Mouse (Mus musculus): ENCODE data around the gene Otulinl. TPM values are rescaled to one million over a fixed set of nuclear protein-coding genes. Genes with fewer than 3 reads are reported as not detected.

Gene Otulinl
- polyA plus RNA-seq, 1 experiment from 2014 or later: 3.5 TPM

- H3K27ac ChIP-seq (ENCODE audit: low read depth, low read length): no peak overlapping the region
- peaks cover 2% of the 10 kb centered on the region; the same call in 1 of the 2 replicates for H3K27me3 ChIP-seq (ENCODE audit: control insufficient read depth, insufficient read depth, low read length)
- no peak for ATAC-seq (replicated peaks; ENCODE audit: insufficient number of reproducible peaks, low FRiP score, low TSS enrichment)
- no peaks in the 10 kb centered on the region for H3K9me3 ChIP-seq (replicated peaks; ENCODE audit: control insufficient read depth, low read length)
- no peak overlapping the region for H3K9ac ChIP-seq (ENCODE audit: low read depth, low read length)
- no peak overlapping the region for H3K4me2 ChIP-seq
- 84% methylated on average over 7 of the region's 7 CpGs for WGBS (ENCODE audit: insufficient replicate concordance)
- H3K4me1 ChIP-seq (ENCODE audit: control insufficient read depth, insufficient read depth, low read length): no peaks in the 10 kb centered on the region
- no peak overlapping the region for H3K4me3 ChIP-seq (ENCODE audit: low read depth, low read length)
- no peaks in the 10 kb centered on the region for H3K36me3 ChIP-seq (ENCODE audit: control insufficient read depth, insufficient read depth, low read length)
These were observed 6.3 kb downstream of the Otulinl start for GRCm38 (mm10) chr15:27675122-27675521.

- no peaks in the 10 kb centered on the region for H3K4me1 ChIP-seq (ENCODE audit: control insufficient read depth, insufficient read depth, low read length)
- H3K4me3 ChIP-seq (ENCODE audit: low read depth, low read length): no peak overlapping the region
- ATAC-seq (replicated peaks; ENCODE audit: insufficient number of reproducible peaks, low FRiP score, low TSS enrichment): no peak
- no peak overlapping the region for H3K4me2 ChIP-seq
- H3K27me3 ChIP-seq (ENCODE audit: control insufficient read depth, insufficient read depth, low read length): no peaks in the 10 kb centered on the region
- no peak overlapping the region for H3K9ac ChIP-seq (ENCODE audit: low read depth, low read length)
- no peaks in the 10 kb centered on the region for H3K36me3 ChIP-seq (ENCODE audit: control insufficient read depth, insufficient read depth, low read length)
- no peak overlapping the region for H3K27ac ChIP-seq (ENCODE audit: low read depth, low read length)
- 72% methylated on average over 6 of the region's 6 CpGs for WGBS (ENCODE audit: insufficient replicate concordance)
- H3K9me3 ChIP-seq (replicated peaks; ENCODE audit: control insufficient read depth, low read length): no peaks in the 10 kb centered on the region
These were observed 7.3 kb downstream of the Otulinl start for GRCm38 (mm10) chr15:27674041-27674440.

DNA sequence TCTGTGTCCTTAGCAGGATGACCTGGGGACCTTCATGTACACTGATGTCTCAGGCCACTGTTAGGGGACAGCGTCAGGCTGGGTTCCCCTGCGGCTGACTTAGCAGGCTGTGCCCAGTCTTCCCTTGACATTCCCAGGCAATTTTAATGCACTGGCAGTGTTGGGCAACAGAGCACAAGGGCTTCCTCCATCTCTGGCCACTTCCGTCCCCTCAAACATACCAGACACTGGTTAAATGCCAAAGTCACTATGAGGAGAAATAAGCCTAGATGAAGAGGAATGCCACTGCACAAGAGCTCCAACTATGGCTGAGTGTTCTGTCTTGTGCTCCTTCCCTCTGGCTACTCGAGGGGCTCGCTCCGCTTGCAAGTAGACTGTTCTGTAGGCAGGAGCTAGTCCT lies 8.2 kb downstream of the Otulinl start:
- no peak overlapping the region for H3K4me3 ChIP-seq (ENCODE audit: low read depth, low read length)
- no peaks in the 10 kb centered on the region for H3K9me3 ChIP-seq (replicated peaks; ENCODE audit: control insufficient read depth, low read length)
- H3K9ac ChIP-seq (ENCODE audit: low read depth, low read length): no peak overlapping the region
- H3K4me2 ChIP-seq: no peak overlapping the region
- H3K27ac ChIP-seq (ENCODE audit: low read depth, low read length): no peak overlapping the region
- no peaks in the 10 kb centered on the region for H3K36me3 ChIP-seq (ENCODE audit: control insufficient read depth, insufficient read depth, low read length)
- no peak for ATAC-seq (replicated peaks; ENCODE audit: insufficient number of reproducible peaks, low FRiP score, low TSS enrichment)
- no peaks in the 10 kb centered on the region for H3K27me3 ChIP-seq (ENCODE audit: control insufficient read depth, insufficient read depth, low read length)
- 86% methylated on average over 6 of the region's 6 CpGs for WGBS (ENCODE audit: insufficient replicate concordance)
- H3K4me1 ChIP-seq (ENCODE audit: control insufficient read depth, insufficient read depth, low read length): no peaks in the 10 kb centered on the region

GRCm38 (mm10) chr15:27672259-27672658 lies 9.1 kb downstream of the Otulinl start:
- H3K36me3 ChIP-seq (ENCODE audit: control insufficient read depth, insufficient read depth, low read length): no peaks in the 10 kb centered on the region
- no peaks in the 10 kb centered on the region for H3K27me3 ChIP-seq (ENCODE audit: control insufficient read depth, insufficient read depth, low read length)
- no peak for ATAC-seq (replicated peaks; ENCODE audit: insufficient number of reproducible peaks, low FRiP score, low TSS enrichment)
- H3K4me2 ChIP-seq: no peak overlapping the region
- H3K9ac ChIP-seq (ENCODE audit: low read depth, low read length): no peak overlapping the region
- 77% methylated on average over 8 of the region's 8 CpGs for WGBS (ENCODE audit: insufficient replicate concordance)
- no peak overlapping the region for H3K27ac ChIP-seq (ENCODE audit: low read depth, low read length)
- H3K4me1 ChIP-seq (ENCODE audit: control insufficient read depth, insufficient read depth, low read length): no peaks in the 10 kb centered on the region
- no peaks in the 10 kb centered on the region for H3K9me3 ChIP-seq (replicated peaks; ENCODE audit: control insufficient read depth, low read length)
- no peak overlapping the region for H3K4me3 ChIP-seq (ENCODE audit: low read depth, low read length)

- H3K4me3 ChIP-seq (ENCODE audit: low read depth, low read length): no peak overlapping the region
- ATAC-seq (replicated peaks; ENCODE audit: insufficient number of reproducible peaks, low FRiP score, low TSS enrichment): no peak
- no peaks in the 10 kb centered on the region for H3K27me3 ChIP-seq (ENCODE audit: control insufficient read depth, insufficient read depth, low read length)
- H3K9me3 ChIP-seq (replicated peaks; ENCODE audit: control insufficient read depth, low read length): no peaks in the 10 kb centered on the region
- 78% methylated on average over 10 of the region's 10 CpGs for WGBS (ENCODE audit: insufficient replicate concordance)
- H3K4me1 ChIP-seq (ENCODE audit: control insufficient read depth, insufficient read depth, low read length): no peaks in the 10 kb centered on the region
- no peak overlapping the region for H3K4me2 ChIP-seq
- H3K9ac ChIP-seq (ENCODE audit: low read depth, low read length): no peak overlapping the region
- no peaks in the 10 kb centered on the region for H3K36me3 ChIP-seq (ENCODE audit: control insufficient read depth, insufficient read depth, low read length)
- no peak overlapping the region for H3K27ac ChIP-seq (ENCODE audit: low read depth, low read length)
These were observed 9.7 kb downstream of the Otulinl start for GRCm38 (mm10) chr15:27671612-27672245.

DNA sequence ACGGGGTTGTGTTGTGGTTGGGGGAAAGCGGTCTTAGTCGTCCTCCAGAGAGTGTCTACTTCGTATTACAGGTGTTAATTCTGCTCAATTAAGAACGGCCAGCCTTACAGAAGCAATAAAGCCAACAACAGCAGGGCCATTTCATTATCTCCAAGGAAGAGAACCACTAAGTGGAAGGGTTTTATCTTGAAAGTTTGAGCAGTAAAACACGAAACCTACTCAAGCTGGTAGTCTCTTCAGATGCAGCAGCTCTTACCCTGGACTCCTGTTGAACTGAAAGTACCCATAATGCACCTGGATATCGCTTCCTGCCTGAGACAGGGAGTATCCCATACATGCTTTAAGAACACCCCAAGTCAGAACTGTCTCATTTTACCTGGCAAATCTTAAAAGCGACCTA lies 10.7 kb downstream of the Otulinl start:
- no peak overlapping the region for H3K4me2 ChIP-seq
- H3K27ac ChIP-seq (ENCODE audit: low read depth, low read length): no peak overlapping the region
- no peak for ATAC-seq (replicated peaks; ENCODE audit: insufficient number of reproducible peaks, low FRiP score, low TSS enrichment)
- H3K36me3 ChIP-seq (ENCODE audit: control insufficient read depth, insufficient read depth, low read length): no peaks in the 10 kb centered on the region
- no peak overlapping the region for H3K9ac ChIP-seq (ENCODE audit: low read depth, low read length)
- H3K9me3 ChIP-seq (replicated peaks; ENCODE audit: control insufficient read depth, low read length): no peaks in the 10 kb centered on the region
- 76% methylated on average over 8 of the region's 8 CpGs for WGBS (ENCODE audit: insufficient replicate concordance)
- H3K4me1 ChIP-seq (ENCODE audit: control insufficient read depth, insufficient read depth, low read length): no peaks in the 10 kb centered on the region
- no peak overlapping the region for H3K4me3 ChIP-seq (ENCODE audit: low read depth, low read length)
- no peaks in the 10 kb centered on the region for H3K27me3 ChIP-seq (ENCODE audit: control insufficient read depth, insufficient read depth, low read length)

DNA sequence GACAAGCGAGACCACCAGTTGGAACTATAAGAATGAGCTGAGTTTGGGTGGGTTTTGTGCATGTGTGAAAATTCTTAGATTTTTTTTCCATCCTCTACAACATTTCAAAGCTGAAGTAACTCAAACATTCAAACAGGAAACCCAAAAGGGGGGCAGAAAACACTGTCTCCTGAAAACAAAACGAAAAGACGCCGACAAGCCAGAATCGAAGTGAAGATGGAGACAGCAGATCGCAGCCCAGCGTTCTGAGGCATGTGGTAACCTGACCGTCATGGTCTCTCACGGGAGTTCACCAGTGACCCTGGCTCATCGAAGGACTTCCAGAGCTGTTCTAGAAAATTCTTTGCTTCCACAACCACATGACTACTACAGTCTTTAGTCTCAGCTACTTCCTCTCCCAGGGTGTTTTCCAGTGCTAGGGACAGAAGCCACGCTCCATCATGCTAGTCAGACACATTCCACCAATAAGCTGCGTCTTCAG lies 11.4 kb downstream of the Otulinl start:
- ATAC-seq (replicated peaks; ENCODE audit: insufficient number of reproducible peaks, low FRiP score, low TSS enrichment): no peak
- Histone ChIP-seq H3K27me3 (ENCODE audit: control insufficient read depth, insufficient read depth, low read length) (no peaks in the 10 kb centered on the region), H3K9me3 (replicated peaks; ENCODE audit: control insufficient read depth, low read length) (no peaks in the 10 kb centered on the region), H3K4me2 (no peak overlapping the region), H3K27ac (ENCODE audit: low read depth, low read length) (no peak overlapping the region), H3K36me3 (ENCODE audit: control insufficient read depth, insufficient read depth, low read length) (no peaks in the 10 kb centered on the region), H3K9ac (ENCODE audit: low read depth, low read length) (no peak overlapping the region), H3K4me3 (ENCODE audit: low read depth, low read length) (no peak overlapping the region), H3K4me1 (ENCODE audit: control insufficient read depth, insufficient read depth, low read length) (no peaks in the 10 kb centered on the region)
- WGBS (ENCODE audit: insufficient replicate concordance): 85% methylated on average over 12 of the region's 12 CpGs

- no peak overlapping the region for H3K4me2 ChIP-seq
- WGBS (ENCODE audit: insufficient replicate concordance): 70% methylated on average over 4 of the region's 4 CpGs
- no peaks in the 10 kb centered on the region for H3K27me3 ChIP-seq (ENCODE audit: control insufficient read depth, insufficient read depth, low read length)
- H3K36me3 ChIP-seq (ENCODE audit: control insufficient read depth, insufficient read depth, low read length): no peaks in the 10 kb centered on the region
- ATAC-seq (replicated peaks; ENCODE audit: insufficient number of reproducible peaks, low FRiP score, low TSS enrichment): no peak
- no peak overlapping the region for H3K27ac ChIP-seq (ENCODE audit: low read depth, low read length)
- no peaks in the 10 kb centered on the region for H3K4me1 ChIP-seq (ENCODE audit: control insufficient read depth, insufficient read depth, low read length)
- no peak overlapping the region for H3K9ac ChIP-seq (ENCODE audit: low read depth, low read length)
- no peak overlapping the region for H3K4me3 ChIP-seq (ENCODE audit: low read depth, low read length)
- no peaks in the 10 kb centered on the region for H3K9me3 ChIP-seq (replicated peaks; ENCODE audit: control insufficient read depth, low read length)
These were observed 12.1 kb downstream of the Otulinl start for GRCm38 (mm10) chr15:27669276-27669675.

DNA sequence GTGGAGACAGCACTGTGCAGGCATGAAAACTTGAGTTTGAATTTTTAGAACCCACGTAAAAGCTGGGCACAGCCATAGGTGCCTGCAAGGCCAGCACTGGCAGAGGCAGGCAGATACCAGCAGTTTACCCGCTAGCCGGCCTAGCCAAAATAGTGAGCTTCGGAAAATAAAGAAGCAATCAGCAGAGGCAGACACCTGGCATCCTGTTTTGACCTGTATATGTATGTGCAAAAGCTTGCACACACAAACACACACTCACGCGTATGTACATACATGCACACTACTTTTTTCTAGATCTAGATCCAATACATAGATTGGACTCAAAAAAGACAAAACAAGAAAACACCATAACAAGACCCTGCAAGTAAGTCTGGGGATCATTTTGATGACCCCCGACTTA lies 12.8 kb downstream of the Otulinl start:
- ATAC-seq (replicated peaks; ENCODE audit: insufficient number of reproducible peaks, low FRiP score, low TSS enrichment): no peak
- no peaks in the 10 kb centered on the region for H3K4me1 ChIP-seq (ENCODE audit: control insufficient read depth, insufficient read depth, low read length)
- H3K4me3 ChIP-seq (ENCODE audit: low read depth, low read length): no peak overlapping the region
- no peak overlapping the region for H3K27ac ChIP-seq (ENCODE audit: low read depth, low read length)
- no peaks in the 10 kb centered on the region; the same call in 1 of the 2 replicates for H3K9me3 ChIP-seq (replicated peaks; ENCODE audit: control insufficient read depth, low read length)
- no peaks in the 10 kb centered on the region for H3K36me3 ChIP-seq (ENCODE audit: control insufficient read depth, insufficient read depth, low read length)
- H3K4me2 ChIP-seq: no peak overlapping the region
- no peaks in the 10 kb centered on the region for H3K27me3 ChIP-seq (ENCODE audit: control insufficient read depth, insufficient read depth, low read length)
- no peak overlapping the region for H3K9ac ChIP-seq (ENCODE audit: low read depth, low read length)
- WGBS (ENCODE audit: insufficient replicate concordance): 81% methylated on average over 7 of the region's 7 CpGs

Measured in heart, embryonic 11.5 days (tissue).